In genomic region chr7:142457227-142457811, GRCm38 (mm10) we compare ENCODE assay signal across 10 mouse cellular contexts. TPM values are rescaled to one million over a fixed set of nuclear protein-coding genes. Genes with fewer than 3 reads are reported as not detected.
DNase-seq lines count a peak whose midpoint lies in the region; ATAC-seq and TF ChIP-seq lines count a peak whose summit lies in the region.
"Had no signal": no experiment of that assay in that cellular context is flagged by ENCODE, and none has a peak within 500 bp of the region (broad histone marks: within the 10 kb centered on the region; RNA-seq: fewer than 3 reads in every experiment).

No protein-coding gene starts in this region.

- peak; percentile 52 for ATAC-seq in kidney, embryonic 16.5 days (ENCODE audit: low FRiP score, low TSS enrichment)
- no peak for ATAC-seq in embryonic facial prominence, embryonic 12.5 days (ENCODE audit: insufficient number of reproducible peaks, insufficient read depth, low FRiP score, low TSS enrichment)
- no peak for ATAC-seq in liver, embryonic 13.5 days (ENCODE audit: low read depth)

- H3K9ac ChIP-seq in kidney, embryonic 16.5 days (replicated peaks; ENCODE audit: low read length) = peak overlapping the region; percentile 15; the same call in 1 of the 2 replicates
- peak overlapping the region; percentile 3; the same call in 1 of the 2 replicates for H3K9ac ChIP-seq in embryonic facial prominence, embryonic 12.5 days
- H3K9ac ChIP-seq in liver, embryonic 13.5 days = no peak overlapping the region

- no peak for DNase-seq in kidney, adult 9 months
- DNase-seq in Muller cell, postnatal 12 days (ENCODE audit: inconsistent ontology term) = peak; percentile 55
- peak; percentile 32 to 48 for DNase-seq in heart, postnatal 36 days
- no peak for DNase-seq in liver, embryonic 13.5 days
- DNase-seq in thymus, adult 2 months = peak; percentile 68
- no peak for DNase-seq in spleen, postnatal 36 days (ENCODE audit: low spot score in 2 of 2)

- H3K36me3 ChIP-seq in kidney, embryonic 16.5 days (ENCODE audit: insufficient read depth, low read length) = no peaks in the 10 kb centered on the region
- H3K36me3 ChIP-seq in embryonic facial prominence, embryonic 12.5 days = no peaks in the 10 kb centered on the region
- no peaks in the 10 kb centered on the region for H3K36me3 ChIP-seq in liver, embryonic 13.5 days
- H3K36me3 ChIP-seq in thymus, adult 2 months (ENCODE audit: control insufficient read depth, insufficient read depth, low read length) = no peaks in the 10 kb centered on the region
- H3K36me3 ChIP-seq: G1E had no signal

- TF ChIP-seq CTCF in thymus, adult 2 months (IDR thresholded peaks at IDR 0.05; ENCODE audit: borderline replicate concordance, control insufficient read depth, extremely low read depth, insufficient read depth, low read length, poor library complexity) = no peak

- no peaks in the 10 kb centered on the region for H3K27me3 ChIP-seq in kidney, embryonic 16.5 days (ENCODE audit: insufficient read depth, low read length)
- no peaks in the 10 kb centered on the region for H3K27me3 ChIP-seq in embryonic facial prominence, embryonic 12.5 days
- H3K27me3 ChIP-seq in liver, embryonic 13.5 days = 0 out of 2 replicates have a peak, but pooled peaks cover 6% of the 10 kb centered on the region
- H3K27me3 ChIP-seq in thymus, adult 2 months (ENCODE audit: control insufficient read depth, insufficient read depth, low read length) = no peaks in the 10 kb centered on the region

- 14% methylated on average over 3 of the region's 3 CpGs for WGBS in kidney, embryonic 16.5 days
- 0% methylated on average over 3 of the region's 3 CpGs for WGBS in embryonic facial prominence, embryonic 12.5 days
- 14% methylated on average over 3 of the region's 3 CpGs for WGBS in liver, embryonic 13.5 days (ENCODE audit: insufficient replicate concordance)
- WGBS in thymus, adult 2 months = 6% methylated on average over 3 of the region's 3 CpGs

- no peak overlapping the region for H3K4me2 ChIP-seq in kidney, embryonic 16.5 days (replicated peaks; ENCODE audit: low read depth, low read length)
- H3K4me2 ChIP-seq in embryonic facial prominence, embryonic 12.5 days (replicated peaks) = no peak overlapping the region
- H3K4me2 ChIP-seq in liver, embryonic 13.5 days = no peak overlapping the region

- no peaks in the 10 kb centered on the region for H3K9me3 ChIP-seq in kidney, embryonic 16.5 days (ENCODE audit: low read length)
- H3K9me3 ChIP-seq in embryonic facial prominence, embryonic 12.5 days = no peaks in the 10 kb centered on the region
- H3K9me3 ChIP-seq in liver, embryonic 13.5 days (replicated peaks) = no peaks in the 10 kb centered on the region
- H3K9me3 ChIP-seq: G1E had no signal

- no peak for TF ChIP-seq POLR2A in thymus, adult 2 months (IDR thresholded peaks at IDR 0.05; ENCODE audit: control insufficient read depth, extremely low read depth, insufficient read depth, low read length, poor library complexity)

- H3K27ac ChIP-seq in kidney, embryonic 16.5 days (ENCODE audit: low read length) = peak overlapping the region; percentile 93
- H3K27ac ChIP-seq in embryonic facial prominence, embryonic 12.5 days = peak overlapping the region; percentile 99
- peak overlapping the region; percentile 62 for H3K27ac ChIP-seq in liver, embryonic 13.5 days
- peak overlapping the region; percentile 71 for H3K27ac ChIP-seq in thymus, adult 2 months (ENCODE audit: control insufficient read depth, insufficient read depth, low read length)

- intact Hi-C loops in heart, postnatal 36 days (cut with DNase I) = no loop called here

- no peak overlapping the region for H3K4me3 ChIP-seq in kidney, embryonic 16.5 days (ENCODE audit: low read length)
- H3K4me3 ChIP-seq in embryonic facial prominence, embryonic 12.5 days = no peak overlapping the region
- H3K4me3 ChIP-seq in liver, embryonic 13.5 days (replicated peaks) = no peak overlapping the region
- no peak overlapping the region for H3K4me3 ChIP-seq in thymus, adult 2 months (ENCODE audit: control insufficient read depth, insufficient read depth, low read length)

- H3K4me1 ChIP-seq in kidney, embryonic 16.5 days (ENCODE audit: insufficient read depth, low read length) = peaks cover 39% of the 10 kb centered on the region
- H3K4me1 ChIP-seq in embryonic facial prominence, embryonic 12.5 days = peaks cover 47% of the 10 kb centered on the region
- H3K4me1 ChIP-seq in liver, embryonic 13.5 days (replicated peaks) = peaks cover 12% of the 10 kb centered on the region
- peaks cover 45% of the 10 kb centered on the region for H3K4me1 ChIP-seq in thymus, adult 2 months (replicated peaks; ENCODE audit: control insufficient read depth, insufficient read depth, low read length)

RNA-seq across cellular contexts. Expression of gene Lsp1, which starts 3.3 kb away (rescaled TPM):
- 141 and 156 TPM in 2 replicates for polyA plus RNA-seq in kidney, embryonic 16.5 days (2015; fragmentation: Nextera tagmentation; extraction: Ambion mirVana)
- polyA plus RNA-seq in embryonic facial prominence, embryonic 12.5 days (2016; fragmentation: Nextera tagmentation; extraction: Ambion mirVana) = 24.5 and 24.7 TPM in 2 replicates
- 10 to 100 TPM; 31.7 to 40.4 TPM for total RNA-seq in heart, postnatal 36 days (2021)
- 14.2 and 15.5 TPM in 2 replicates for polyA plus RNA-seq in liver, embryonic 13.5 days (2015; fragmentation: Nextera tagmentation; extraction: Ambion mirVana)
- 507 and 626 TPM in 2 replicates for polyA plus RNA-seq in thymus, adult 2 months (2012; rRNA removed)

RNA-seq across cellular contexts. Expression of gene Tnni2, which starts 15.7 kb away (rescaled TPM):
- 11.9 and 12.0 TPM in 2 replicates for polyA plus RNA-seq in kidney, embryonic 16.5 days (2015; fragmentation: Nextera tagmentation; extraction: Ambion mirVana)
- polyA plus RNA-seq in embryonic facial prominence, embryonic 12.5 days (2016; fragmentation: Nextera tagmentation; extraction: Ambion mirVana) = 7.1 and 9.6 TPM in 2 replicates
- total RNA-seq in heart, postnatal 36 days (2021) = 1 to 10 TPM; 1.6 to 3.4 TPM
- polyA plus RNA-seq in liver, embryonic 13.5 days (2015; fragmentation: Nextera tagmentation; extraction: Ambion mirVana) = 3.4 and 4.3 TPM in 2 replicates
- 3.2 and 4.3 TPM in 2 replicates for polyA plus RNA-seq in thymus, adult 2 months (2012; rRNA removed)

RNA-seq across cellular contexts. Expression of gene Syt8, which starts 22.7 kb away (rescaled TPM):
- polyA plus RNA-seq in kidney, embryonic 16.5 days (2015; fragmentation: Nextera tagmentation; extraction: Ambion mirVana) = 2.3 and 4.0 TPM in 2 replicates
- polyA plus RNA-seq in embryonic facial prominence, embryonic 12.5 days (2016; fragmentation: Nextera tagmentation; extraction: Ambion mirVana) = 0.35 TPM in 1 of 2 replicates, not detected in the other
- not detected for total RNA-seq in heart, postnatal 36 days (2021)
- polyA plus RNA-seq in liver, embryonic 13.5 days (2015; fragmentation: Nextera tagmentation; extraction: Ambion mirVana) = not detected in 2 replicates
- 2.2 and 5.2 TPM in 2 replicates for polyA plus RNA-seq in thymus, adult 2 months (2012; rRNA removed)
- total RNA-seq: gastrocnemius, postnatal 36 days had no signal
- polyA plus RNA-seq: G1E had no signal

RNA-seq across cellular contexts. Expression of gene Tnnt3, which starts 41.3 kb away (rescaled TPM):
- polyA plus RNA-seq in kidney, embryonic 16.5 days (2015; fragmentation: Nextera tagmentation; extraction: Ambion mirVana) = 14.2 and 17.2 TPM in 2 replicates
- polyA plus RNA-seq in embryonic facial prominence, embryonic 12.5 days (2016; fragmentation: Nextera tagmentation; extraction: Ambion mirVana) = 4.6 and 6.9 TPM in 2 replicates
- under 1 TPM; 0.61 to 0.68 TPM for total RNA-seq in heart, postnatal 36 days (2021)
- 1.6 and 2.6 TPM in 2 replicates for polyA plus RNA-seq in liver, embryonic 13.5 days (2015; fragmentation: Nextera tagmentation; extraction: Ambion mirVana)
- 1.1 and 2.2 TPM in 2 replicates for polyA plus RNA-seq in thymus, adult 2 months (2012; rRNA removed)
- total RNA-seq: G1E had no signal
- polyA plus RNA-seq: G1E had no signal

Comparison
In these comparisons a context has a peak if more than half of its experiments do, and no peak if none do; other contexts are left out.
1. DNase-seq: peak in Muller cell, postnatal 12 days (single experiment), heart, postnatal 36 days (2 of 2) and thymus, adult 2 months (single experiment); none in kidney, adult 9 months (single experiment), liver, embryonic 13.5 days (single experiment) and spleen, postnatal 36 days (0 of 2).
2. Peak in every context shown above with its lines, with median percentiles within 50 percentile points of each other: H3K27ac ChIP-seq.